Mouse (Mus musculus) CD4-positive naive resting alpha-beta T cell, adult 76 days (primary cell): ENCODE results near the gene Ins1. TPM values are rescaled to one million over a fixed set of nuclear protein-coding genes. Genes with fewer than 3 reads are reported as not detected.

Experiments used
- total RNA-seq: library from RNA; stranded (reverse); gene quantifications from one replicate; pipeline ENCODE4 v1.2.4, GENCODE M21; 2023

The Ins1 gene
- not detected for total RNA-seq

DNA sequence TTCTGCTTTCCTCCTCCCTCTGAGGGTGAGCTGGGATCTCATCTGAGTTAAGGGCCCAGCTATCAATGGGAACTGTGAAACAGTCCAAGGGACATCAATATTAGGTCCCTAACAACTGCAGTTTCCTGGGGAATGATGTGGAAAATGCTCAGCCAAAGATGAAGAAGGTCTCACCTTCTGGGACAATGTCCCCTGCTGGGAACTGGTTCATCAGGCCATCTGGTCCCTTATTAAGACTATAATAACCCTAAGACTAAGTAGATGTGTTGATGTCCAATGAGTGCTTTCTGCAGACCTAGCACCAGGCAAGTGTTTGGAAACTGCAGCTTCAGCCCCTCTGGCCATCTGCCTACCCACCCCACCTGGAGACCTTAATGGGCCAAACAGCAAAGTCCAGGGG, at the start of gene Ins1:
TSS of gene Ins1 (plus strand) at position 301 of the 400 bp plus-strand sequence.

